Mouse (Mus musculus) large intestine, adult 2 months (tissue): ENCODE results near the gene Prkce. TPM values are rescaled to one million over a fixed set of nuclear protein-coding genes. Genes with fewer than 3 reads are reported as not detected.

Experiments used
- DNase-seq: peaks from one replicate; pipeline ENCODE4 v3.0.0-alpha.2; 2012; ENCODE audit warnings: low read depth, low spot score
- WGBS: fragments of 180-500 bp; shearing (Covaris S2); methylation state at CpG from one replicate; pipeline ENCODE4 v1.1.7; 2018; 5-methylcytosine and 5-hydroxymethylcytosine counted together
- polyA plus RNA-seq: library from polyadenylated mRNA; depleted of rRNA; stranded (reverse); fragments of >200 nt; gene quantifications from 2 replicates; pipeline ENCODE4 v1.2.3, GENCODE M21; 2012

Gene Prkce
- polyA plus RNA-seq, 1 experiment = 3.3 TPM

GRCm38 (mm10) chr17:86381464-86381863 is 213.9 kb downstream of the Prkce start:
- DNase-seq = no peak
- WGBS = 92% methylated on average over 9 of the region's 9 CpGs

DNA sequence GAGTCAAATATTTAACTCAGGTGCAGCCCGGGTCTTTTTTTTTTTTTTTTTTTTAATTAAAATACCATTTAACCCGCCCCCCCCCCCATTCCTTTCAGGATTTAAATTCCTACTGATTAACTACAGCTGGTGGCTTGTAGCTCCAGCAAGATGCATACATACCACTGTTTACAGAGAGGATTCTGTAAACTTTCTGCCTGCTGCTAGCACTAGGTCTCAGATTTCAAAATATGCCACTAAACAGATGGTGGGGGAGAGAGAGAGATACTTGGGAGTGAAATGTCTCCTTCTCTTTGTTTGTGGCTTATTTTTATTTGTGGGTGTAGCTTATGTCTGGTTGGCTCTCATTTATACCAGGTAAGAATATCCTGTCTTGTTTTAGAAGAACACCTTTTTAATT is 215.3 kb downstream of the Prkce start:
- WGBS = 35% methylated on average over 2 of the region's 2 CpGs
- no peak for DNase-seq

DNA sequence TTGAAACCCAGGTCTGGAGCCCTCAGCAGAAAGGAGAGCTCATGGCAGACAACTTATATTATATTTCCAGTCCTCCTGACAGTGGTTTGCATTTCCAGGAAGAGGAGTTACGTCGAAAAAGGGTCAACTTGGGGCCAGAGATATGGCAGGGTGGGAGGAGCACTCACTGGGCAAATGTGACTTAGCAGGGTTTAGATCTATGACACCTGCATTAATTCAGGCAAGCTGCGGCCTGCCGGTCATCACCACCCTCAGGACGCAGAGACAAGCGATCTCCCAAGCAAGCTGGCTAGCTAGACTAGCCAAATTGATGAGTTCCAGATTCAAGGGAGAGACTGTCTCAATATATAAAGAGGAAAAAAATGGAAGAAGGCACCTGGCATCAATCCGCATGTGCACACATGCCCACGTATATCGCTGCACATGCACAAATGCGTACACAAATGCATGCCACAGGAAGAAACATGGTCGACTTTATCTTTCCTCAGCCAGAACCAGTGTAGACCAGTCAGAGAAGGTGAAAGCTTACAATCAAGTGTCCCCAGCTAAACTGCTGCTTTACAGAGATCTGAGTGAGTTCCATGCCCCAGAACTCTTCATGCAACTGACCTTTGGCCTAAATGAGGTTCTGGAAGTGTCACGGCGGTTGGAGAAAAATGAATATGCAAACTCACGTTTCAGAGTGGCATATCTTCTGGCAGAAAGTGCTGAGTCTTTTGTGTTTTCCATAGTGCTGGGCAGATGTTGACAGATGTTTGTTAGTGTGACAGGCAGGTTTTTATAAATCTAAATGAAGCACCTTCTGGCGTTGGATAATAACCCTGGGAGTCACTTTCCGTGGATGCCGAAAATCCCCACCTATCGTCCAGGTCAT is 216.4 kb downstream of the Prkce start:
- 89% methylated on average over 18 of the region's 18 CpGs for WGBS
- DNase-seq = no peak

GRCm38 (mm10) chr17:86392475-86392874 is 224.9 kb downstream of the Prkce start:
- 81% methylated on average over 5 of the region's 5 CpGs for WGBS
- DNase-seq = no peak

GRCm38 (mm10) chr17:86393191-86393590 is 225.6 kb downstream of the Prkce start:
- WGBS = 97% methylated on average over 10 of the region's 10 CpGs
- DNase-seq = no peak

GRCm38 (mm10) chr17:86397097-86397496 is 229.5 kb downstream of the Prkce start:
- no peak for DNase-seq

GRCm38 (mm10) chr17:86397647-86398046 is 230.1 kb downstream of the Prkce start:
- WGBS = 75% methylated on average over 5 of the region's 5 CpGs
- DNase-seq = no peak

- WGBS = 97% methylated on average over 1 of the region's 1 CpGs
- no peak for DNase-seq
Measured at GRCm38 (mm10) chr17:86398226-86398625, 230.6 kb downstream of the Prkce start.

GRCm38 (mm10) chr17:86400032-86400431 is 232.4 kb downstream of the Prkce start:
- DNase-seq = no peak

GRCm38 (mm10) chr17:86404795-86405501 is 237.4 kb downstream of the Prkce start:
- 73% methylated on average over 11 of the region's 11 CpGs for WGBS
- DNase-seq = no peak

More at GRCm38 (mm10) chr17:86400032-86400431, 232.4 kb downstream of the Prkce start:
- 58% methylated on average over 4 of the region's 4 CpGs for WGBS

DNA sequence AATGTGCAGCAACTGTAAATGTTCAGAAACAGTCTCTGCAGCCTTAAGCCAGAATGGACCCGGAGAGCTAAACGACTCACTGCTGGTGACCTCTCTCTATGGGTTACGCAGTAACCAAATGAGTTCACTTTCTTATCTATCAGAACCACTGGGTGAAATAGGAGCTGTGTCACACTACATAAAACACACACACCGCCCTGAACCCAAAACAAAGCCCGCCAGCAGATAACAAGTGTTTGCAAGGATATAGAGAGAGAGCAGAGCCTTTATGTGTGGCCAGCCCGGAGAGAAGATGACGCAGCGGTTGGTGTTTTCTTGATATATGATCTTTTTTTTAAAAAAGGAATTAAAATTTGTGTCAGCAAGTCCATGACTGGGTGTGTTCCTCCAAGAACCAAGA is 238.1 kb downstream of the Prkce start:
- WGBS = 81% methylated on average over 8 of the region's 8 CpGs
- DNase-seq = no peak

- WGBS = 73% methylated on average over 8 of the region's 8 CpGs
- no peak for DNase-seq
Measured at GRCm38 (mm10) chr17:86407921-86408613, 240.5 kb downstream of the Prkce start.

DNA sequence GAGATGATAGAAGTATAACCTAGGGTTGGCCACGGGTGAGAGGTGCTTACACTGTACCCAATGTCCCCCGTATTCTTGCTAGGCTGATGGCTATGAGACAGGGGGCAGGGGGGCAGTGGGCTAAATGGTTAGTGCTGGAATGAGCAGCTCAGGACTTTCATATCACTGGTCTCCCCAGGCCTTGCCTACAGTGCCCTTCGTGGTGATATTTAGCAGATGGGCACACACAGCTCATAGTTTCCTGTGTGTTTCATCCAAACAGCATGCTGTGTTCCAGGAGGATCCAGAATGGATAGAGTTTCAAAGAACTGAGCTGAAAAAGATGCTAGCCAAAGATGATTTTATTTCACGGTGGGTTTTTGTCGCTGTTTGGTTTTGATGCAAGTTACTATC is 241.0 kb downstream of the Prkce start:
- 82% methylated on average over 5 of the region's 5 CpGs for WGBS
- no peak for DNase-seq

DNA sequence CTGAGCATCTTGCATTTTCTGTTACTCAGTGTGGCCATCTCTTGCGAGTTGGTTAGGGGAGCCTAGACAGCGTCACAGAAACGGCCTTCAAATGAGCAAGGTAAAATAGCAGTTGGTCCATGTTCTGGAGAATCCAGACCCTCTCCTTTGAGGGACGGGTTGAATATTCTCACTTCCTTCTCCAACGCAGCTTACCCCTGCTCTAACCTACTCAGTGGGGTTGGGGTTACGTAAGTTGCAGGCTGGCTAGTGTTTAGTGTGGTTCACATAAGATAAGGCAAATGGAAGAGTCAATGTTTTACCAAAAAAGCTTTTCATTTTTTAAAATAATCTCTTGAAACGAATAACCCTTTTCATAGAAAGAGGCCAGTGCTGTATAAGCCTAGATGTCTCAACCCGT is 241.9 kb downstream of the Prkce start:
- 87% methylated on average over 8 of the region's 8 CpGs for WGBS
- no peak for DNase-seq

DNA sequence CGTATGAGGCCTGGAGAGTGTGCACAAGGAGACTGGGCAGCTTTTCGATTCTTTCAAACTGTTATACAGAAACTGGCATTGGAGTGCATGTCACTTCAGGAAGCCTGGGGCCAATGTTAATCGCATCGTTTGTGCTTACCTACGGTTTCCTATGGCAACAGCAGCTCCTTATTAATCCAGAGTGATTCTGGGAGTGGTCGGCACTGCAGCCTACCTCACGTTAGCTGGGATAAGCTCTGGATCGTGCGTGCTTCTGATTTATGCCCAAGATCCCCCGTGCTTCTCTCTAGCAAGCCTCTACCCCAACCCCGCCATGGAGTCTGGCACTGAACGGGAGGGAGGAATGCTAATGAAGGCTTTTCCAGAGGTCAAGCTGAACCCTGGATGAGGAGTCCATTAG is 242.9 kb downstream of the Prkce start:
- WGBS = 82% methylated on average over 12 of the region's 12 CpGs
- no peak for DNase-seq

DNA sequence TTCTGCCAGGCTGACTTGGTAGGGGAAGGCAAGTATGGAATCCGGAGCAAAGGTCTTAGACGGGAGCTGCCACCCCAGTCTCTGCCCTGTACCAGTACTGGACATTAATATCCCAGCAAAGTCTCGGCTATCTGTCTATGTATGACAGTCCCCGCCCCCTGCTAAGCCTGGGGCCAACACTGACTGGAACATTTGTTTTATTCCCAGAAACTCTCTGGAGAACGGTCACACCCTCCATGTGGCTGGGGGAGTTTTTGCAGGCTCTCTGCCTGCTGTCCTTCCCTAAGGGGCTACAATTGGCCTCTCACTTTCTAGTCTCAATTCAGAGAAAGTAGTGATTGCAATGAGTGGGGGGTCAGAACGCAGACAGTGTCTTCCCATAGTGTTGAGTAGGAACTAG is 244.6 kb downstream of the Prkce start:
- 55% methylated on average over 6 of the region's 6 CpGs for WGBS

GRCm38 (mm10) chr17:86414608-86415007 is 247.0 kb downstream of the Prkce start:
- DNase-seq = no peak
- WGBS = 79% methylated on average over 8 of the region's 8 CpGs

More for the DNA sequence above, 244.6 kb downstream of the Prkce start:
- DNase-seq = no peak

DNA sequence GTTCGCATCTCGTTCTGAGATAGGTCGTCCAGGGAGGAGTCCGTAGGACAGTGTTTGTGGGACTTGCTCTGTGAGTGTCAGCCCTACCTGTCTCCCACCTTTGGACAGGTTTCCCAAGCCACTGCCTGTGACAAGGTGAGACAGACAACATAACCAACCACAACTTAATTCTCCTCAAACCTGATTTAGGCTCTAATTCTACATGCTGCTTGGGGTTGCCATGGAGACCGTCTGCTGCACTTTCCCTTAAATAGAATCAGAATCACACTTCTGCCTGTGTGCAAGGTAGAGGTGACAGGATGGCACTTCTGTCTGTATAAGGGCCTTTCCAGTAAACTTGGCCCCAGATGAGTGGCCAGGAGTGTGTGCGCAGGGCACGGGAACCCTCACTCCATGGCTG is 248.4 kb downstream of the Prkce start:
- DNase-seq = no peak
- WGBS = 92% methylated on average over 7 of the region's 7 CpGs

- WGBS = 92% methylated on average over 17 of the region's 17 CpGs
Measured at GRCm38 (mm10) chr17:86418334-86418733, 250.7 kb downstream of the Prkce start.

GRCm38 (mm10) chr17:86419199-86419598 is 251.6 kb downstream of the Prkce start:
- WGBS = 41% methylated on average over 6 of the region's 6 CpGs

More at GRCm38 (mm10) chr17:86418334-86418733, 250.7 kb downstream of the Prkce start:
- DNase-seq = no peak

More at GRCm38 (mm10) chr17:86419199-86419598, 251.6 kb downstream of the Prkce start:
- DNase-seq = no peak
